Mouse (Mus musculus): ENCODE results near the gene Tedc1.

The Tedc1 gene

DNA sequence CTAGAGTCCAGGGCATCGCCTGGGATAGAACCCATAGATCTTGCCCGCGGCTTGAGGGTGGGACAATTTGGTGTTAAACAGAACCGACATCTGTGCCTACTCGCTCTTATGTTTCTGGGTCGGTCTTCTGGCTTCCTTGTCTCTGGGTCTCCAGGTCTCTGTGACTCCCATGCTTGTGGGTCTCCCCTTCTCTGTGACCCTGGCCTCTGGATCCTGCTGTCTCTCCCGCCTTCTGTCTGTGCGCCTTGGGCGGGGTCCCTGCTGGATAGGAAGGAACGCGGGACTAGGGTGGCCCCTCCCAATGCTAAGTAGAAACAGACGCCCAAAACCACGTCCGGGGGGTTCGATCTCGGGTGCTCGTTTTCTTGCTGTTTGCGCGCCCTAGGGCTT lies 4.0 kb upstream of the Tedc1 start:
- DNase-seq (ENCODE audit: low spot score in 2 of 2), result no peak

- DNase-seq (ENCODE audit: low spot score in 2 of 2), result no peak
Observed at GRCm38 (mm10) chr12:113152991-113153525, 3.2 kb upstream of the Tedc1 start.

DNA sequence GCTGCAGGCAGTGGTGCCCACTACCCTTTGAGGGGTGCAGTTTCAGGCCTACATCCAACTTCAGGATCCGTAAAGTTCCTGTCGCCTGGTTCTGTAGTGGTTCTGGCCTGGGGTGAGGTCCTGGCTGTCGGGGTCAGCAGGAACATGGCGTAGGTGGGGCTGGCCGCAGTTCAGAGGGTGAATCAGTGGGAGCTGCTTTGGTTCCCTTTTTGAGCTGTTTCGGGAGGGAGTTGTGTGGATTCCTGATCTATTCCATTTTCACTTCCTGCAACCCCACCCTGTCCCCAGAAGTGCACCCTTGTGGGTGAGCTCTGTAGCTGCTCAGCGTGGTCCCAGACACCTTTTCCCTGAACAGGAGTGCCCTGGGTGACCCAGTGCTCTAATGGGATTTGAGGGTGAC lies 2.2 kb upstream of the Tedc1 start:
- DNase-seq (ENCODE audit: low spot score in 2 of 2), result no peak

DNA sequence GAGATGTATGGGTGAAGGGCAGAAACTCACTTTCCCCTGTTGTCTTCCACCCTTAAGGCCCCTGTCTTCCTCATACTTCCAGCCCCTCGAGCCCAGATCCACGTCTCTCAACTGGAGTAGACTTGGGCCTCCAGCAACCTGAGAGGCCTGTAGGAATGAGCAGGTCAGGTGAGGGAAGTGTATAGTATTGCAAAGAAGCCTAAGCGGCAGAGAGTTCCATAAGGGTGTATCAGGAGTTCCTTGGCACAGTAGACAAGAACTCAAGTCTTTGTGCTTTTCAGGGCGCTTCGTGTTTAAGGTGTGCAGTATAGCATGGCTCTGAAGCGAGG lies 1.5 kb upstream of the Tedc1 start:
- no peak for DNase-seq (ENCODE audit: low spot score in 2 of 2)

DNA sequence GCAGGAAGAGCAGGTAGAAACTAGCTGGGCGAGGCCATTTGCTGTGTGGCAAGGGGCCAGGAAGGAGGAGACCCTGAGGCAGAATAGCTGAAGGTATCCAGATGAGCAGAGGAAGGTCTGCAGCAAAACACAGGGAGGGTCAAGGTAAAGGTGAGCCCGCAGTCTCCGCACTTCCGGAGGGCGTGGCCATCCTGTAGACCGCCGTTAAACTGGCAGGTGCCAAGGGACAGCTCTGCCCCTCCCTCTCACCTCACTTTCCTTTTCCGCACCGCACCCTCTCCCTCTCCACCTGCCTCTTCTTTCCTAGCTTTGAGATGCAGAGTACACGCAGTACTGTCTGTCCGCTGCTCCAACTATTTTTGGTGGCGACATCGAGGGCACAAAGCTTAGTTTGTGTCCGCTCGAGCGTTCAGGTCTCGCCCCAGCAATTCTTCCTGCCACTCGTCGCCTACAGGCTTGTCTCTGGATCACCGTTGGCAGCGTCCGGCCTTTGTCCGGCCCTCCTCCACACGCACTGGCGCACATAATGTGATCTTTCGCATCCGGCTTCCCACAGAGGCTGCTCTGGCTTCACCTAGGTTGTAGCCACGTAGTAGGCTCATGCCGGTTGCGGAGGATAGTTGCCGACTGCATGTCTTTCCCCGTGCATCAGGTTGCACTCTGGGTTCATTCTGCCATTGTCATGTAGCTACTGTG lies 997 bp upstream of the Tedc1 start:
- DNase-seq (ENCODE audit: low spot score in 2 of 2), result no peak

GRCm38 (mm10) chr12:113156540-113156929 lies 314 bp downstream of the Tedc1 start:
- DNase-seq (ENCODE audit: low spot score in 2 of 2), result no peak

DNA sequence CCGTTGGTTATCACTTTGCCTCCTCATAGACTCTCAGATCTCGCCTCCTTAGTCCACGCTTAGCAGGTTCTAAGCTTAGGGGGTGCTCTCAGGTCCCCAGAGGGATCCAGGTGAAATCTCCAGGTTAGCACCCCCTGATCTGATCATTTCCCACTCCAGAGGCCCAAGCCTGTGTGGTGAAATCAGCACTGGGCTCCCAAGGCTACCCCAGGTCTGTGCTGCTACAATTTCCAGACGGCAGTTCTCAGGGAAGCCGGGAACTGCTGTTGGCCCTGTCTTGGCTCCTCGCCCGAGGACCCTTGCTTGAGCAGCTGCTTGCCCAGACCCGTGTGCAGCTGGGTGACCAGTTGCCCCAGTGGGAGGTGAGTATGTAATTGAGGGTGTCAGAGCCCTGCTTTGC lies 781 bp downstream of the Tedc1 start:
- DNase-seq (ENCODE audit: low spot score in 2 of 2), result no peak

GRCm38 (mm10) chr12:113157521-113157920 lies 1.3 kb downstream of the Tedc1 start:
- DNase-seq (ENCODE audit: low spot score in 2 of 2), result no peak

GRCm38 (mm10) chr12:113157971-113158370 lies 1.8 kb downstream of the Tedc1 start:
- no peak for DNase-seq (ENCODE audit: low spot score in 2 of 2)

DNA sequence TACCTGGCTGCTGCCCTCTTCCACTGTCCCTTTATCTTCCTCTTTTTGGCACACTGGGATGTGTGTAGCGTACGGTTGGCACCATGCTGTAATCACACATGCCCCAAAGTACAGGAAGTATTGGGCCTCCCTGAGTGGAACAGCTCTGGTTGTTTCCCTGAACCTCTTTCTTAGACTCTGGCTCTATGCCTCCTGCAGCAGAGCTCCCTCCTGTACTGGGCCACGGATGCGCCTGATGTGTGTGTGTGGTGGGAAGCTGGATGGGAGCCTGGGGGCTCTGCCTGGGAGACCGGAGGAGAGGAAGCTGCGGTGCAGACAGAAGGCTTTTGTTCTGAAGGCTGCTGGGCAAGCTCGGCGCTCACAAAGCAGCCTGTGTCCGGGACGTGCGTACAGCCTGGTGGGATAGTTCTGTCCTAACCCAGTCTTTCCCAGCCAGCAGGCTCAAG lies 7.4 kb downstream of the Tedc1 start:
- DNase-seq (ENCODE audit: low spot score in 2 of 2), result peak in 1 of 2 experiments; percentile 60

DNA sequence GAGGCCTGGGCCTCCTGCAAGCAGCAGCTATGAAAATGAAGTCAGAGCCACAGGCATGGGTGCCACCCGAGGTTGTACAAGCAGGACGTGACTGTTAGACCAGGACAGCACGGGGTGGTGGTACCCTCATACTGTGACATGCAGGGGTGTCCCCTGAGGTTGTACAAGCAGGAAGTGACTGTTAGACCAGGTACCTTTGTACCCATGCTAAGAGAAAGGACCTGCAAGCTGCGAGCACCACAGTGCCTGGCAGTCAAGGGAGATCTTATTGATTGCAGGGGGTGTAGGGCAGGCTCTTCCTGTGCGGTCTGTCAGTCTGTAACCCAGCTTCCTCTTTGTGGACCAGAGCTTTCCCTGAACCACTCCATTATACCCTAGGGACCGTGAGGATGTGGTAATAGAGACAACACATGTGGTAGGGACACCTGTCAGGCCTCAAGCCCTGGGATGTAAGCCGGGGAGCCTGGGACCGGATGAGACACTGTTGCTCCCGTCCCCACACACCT lies 11.9 kb downstream of the Tedc1 start:
- DNase-seq (ENCODE audit: low spot score in 2 of 2), result peak; percentile 53 to 75

- DNase-seq (ENCODE audit: low spot score in 2 of 2), result no peak
Observed at GRCm38 (mm10) chr12:113176960-113177725, 20.9 kb downstream of the Tedc1 start.

- DNase-seq (ENCODE audit: low spot score in 2 of 2), result no peak
Observed at GRCm38 (mm10) chr12:113181020-113181419, 24.8 kb downstream of the Tedc1 start.

GRCm38 (mm10) chr12:113184945-113185344 lies 28.7 kb downstream of the Tedc1 start:
- peak in 1 of 2 experiments; percentile 60 for DNase-seq (ENCODE audit: low spot score in 2 of 2)

- peak in 1 of 2 experiments; percentile 65 for DNase-seq (ENCODE audit: low spot score in 2 of 2)
Observed at GRCm38 (mm10) chr12:113185442-113186291, 29.4 kb downstream of the Tedc1 start, which contains the start of gene Tmem121. Gene Tmem121, plus strand, starts transcription at chr12:113185930.

DNA sequence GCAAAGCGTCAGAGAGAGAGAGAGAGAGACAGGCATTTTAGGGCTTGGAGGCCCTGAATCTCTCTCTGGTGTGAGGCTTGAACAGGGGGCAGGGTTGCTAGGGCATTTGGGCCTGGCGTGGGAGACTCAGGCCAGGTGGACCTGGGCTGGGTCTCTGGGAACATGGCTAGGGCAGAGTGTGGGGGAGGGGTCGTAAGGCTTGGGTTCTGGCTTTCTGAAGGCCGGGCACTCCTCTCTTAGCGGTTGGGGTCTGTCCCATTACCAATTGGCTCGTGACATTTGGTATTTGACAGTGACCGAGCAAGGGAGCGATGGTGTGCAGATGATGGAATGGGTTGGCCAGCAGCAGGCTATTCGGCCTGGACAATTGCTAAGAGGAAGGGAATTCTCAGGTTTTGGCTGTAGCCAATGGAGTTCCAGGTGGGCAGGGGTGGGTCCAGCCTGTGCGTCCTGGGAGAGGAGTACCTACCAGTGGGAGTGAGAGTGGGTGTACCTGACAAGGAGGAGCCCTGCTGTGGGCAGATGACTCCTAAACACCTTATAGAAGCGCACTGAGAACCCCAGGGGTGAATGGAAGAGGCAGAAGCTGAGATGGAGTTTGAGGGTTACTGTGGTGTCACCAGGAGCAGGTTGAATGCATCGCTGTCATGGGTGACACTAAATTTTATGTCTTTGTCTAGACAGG lies 30.2 kb downstream of the Tedc1 start:
- DNase-seq (ENCODE audit: low spot score in 2 of 2), result peak in 1 of 2 experiments; percentile 61

DNA sequence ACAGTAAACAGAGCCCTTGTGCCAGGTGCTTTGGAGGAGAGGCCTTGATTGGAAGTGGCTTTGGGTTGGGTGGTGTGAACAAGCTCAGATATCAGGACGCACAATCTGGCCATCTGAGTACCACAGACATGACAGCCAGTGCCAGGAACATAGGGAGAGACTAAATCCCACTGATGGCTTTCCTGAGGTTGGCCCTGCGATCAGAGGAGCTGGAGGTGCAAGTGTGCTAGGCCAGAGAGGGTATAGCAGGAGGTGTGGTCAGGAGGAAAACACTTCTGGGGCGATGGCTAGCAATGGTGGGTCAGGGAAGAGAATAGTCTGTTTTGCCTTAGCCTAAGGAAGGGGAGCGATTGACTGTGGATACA lies 30.8 kb downstream of the Tedc1 start:
- DNase-seq (ENCODE audit: low spot score in 2 of 2), result peak in 1 of 2 experiments; percentile 56

DNA sequence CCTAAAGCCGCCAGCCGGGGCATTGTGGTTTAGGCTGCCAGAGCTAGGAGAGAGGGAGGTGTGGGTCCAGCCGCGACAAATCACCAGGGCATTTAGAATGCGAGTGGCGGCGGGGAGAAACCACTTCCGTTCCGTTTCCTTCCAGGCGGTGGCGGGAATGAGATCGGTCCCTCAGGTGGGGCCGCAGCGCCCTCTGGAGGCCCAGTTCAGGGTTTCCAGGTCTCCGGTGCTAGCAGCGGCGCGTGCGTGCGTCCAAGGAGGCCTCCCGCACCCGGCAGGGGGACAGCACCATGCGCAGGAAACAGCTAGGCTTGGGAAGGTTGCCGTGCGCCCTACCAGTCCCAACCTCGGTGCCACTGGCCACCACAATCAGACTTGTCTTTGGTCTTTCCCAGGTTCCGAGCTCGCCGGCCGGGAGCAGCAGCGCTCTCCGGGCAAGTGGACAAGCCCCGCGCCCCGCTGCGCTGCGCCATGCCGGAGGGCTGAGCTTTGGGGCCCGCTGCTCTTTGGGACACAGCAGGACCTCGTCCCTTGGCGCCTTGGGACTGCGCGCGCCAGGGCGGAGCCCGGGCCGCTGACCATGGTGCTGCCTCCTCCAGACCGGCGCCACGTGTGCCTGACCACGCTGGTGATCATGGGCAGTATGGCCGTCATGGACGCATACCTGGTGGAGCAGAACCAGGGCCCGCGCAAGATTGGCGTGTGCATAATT lies 31.5 kb downstream of the Tedc1 start:
- DNase-seq (ENCODE audit: low spot score in 2 of 2), result peak; percentile 77 to 90

DNA sequence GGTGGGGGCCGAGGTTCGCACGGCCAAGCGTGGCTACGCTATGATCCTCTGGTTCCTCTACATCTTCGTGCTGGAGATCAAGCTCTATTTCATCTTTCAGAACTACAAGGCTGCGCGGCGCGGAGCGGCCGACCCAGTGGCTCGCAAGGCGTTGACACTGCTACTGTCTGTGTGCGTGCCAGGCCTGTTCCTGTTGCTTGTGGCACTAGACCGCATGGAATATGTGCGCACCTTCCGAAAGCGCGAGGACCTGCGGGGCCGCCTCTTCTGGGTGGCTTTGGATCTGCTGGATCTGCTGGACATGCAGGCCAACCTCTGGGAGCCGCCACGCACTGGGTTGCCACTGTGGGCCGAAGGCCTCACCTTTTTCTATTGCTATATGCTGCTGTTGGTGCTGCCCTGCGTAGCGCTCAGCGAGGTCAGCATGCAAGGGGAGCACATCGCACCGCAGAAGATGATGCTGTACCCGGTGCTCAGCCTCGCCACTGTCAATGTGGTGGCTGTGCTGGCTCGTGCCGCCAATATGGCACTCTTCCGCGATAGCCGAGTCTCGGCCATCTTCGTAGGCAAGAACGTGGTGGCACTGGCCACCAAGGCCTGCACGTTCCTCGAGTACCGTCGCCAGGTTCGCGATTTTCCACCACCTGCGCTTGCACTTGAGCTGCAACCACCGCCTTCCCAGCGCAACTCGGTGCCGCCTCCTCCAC lies 32.3 kb downstream of the Tedc1 start:
- DNase-seq (ENCODE audit: low spot score in 2 of 2), result no peak

DNA sequence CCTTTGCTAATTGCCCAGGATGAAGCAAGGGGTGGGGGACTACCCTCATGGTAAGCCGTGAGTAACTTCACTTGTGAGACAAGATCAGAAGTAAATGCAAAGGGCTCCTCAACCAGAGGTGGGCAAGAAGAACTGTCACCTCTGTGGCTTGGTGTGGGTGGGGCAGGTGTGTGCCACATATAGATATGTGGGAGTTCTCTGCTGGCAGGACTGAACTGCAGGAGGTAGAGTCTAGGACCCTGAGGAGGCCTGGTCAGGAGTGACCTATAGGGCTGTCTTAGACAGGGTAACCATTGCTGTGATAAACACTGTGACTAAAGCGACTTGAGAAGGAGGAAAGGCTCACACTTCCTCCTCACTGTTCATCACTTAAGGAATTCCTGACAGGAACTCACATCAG lies 37.2 kb downstream of the Tedc1 start:
- peak in 1 of 2 experiments; percentile 50 for DNase-seq (ENCODE audit: low spot score in 2 of 2)

Measured in spleen, postnatal 4 days (tissue).